Mouse (Mus musculus): ENCODE results near the gene Sema3c. TPM values are rescaled to one million over a fixed set of nuclear protein-coding genes. Genes with fewer than 3 reads are reported as not detected.

Sema3c gene
- polyA plus RNA-seq, 1 experiment: not detected

DNA sequence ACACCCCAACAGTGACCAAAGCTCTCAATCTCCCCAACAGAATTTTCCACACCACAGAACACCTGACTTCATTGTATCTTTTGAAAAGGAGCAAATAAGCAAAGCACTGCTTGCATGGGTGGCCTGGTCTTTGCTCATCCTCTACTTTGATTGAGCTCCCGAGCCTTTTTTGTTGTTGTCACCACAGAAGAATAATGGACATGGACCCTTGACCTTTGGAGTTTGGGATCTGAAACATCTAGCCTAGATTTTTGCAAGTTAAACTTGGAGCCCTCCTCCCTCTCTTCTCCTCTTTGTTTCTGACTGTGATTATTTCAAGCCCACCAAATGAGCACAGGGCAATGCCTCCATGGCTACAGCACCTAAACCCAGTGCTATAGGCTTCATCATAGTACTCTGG is 54.5 kb downstream of the Sema3c start:
- TF ChIP-seq CTCF (IDR thresholded peaks at IDR 0.05; ENCODE audit: insufficient read depth, low read depth, low read length) (no peak), POLR2A (IDR thresholded peaks at IDR 0.05; ENCODE audit: insufficient read depth, low read depth, low read length) (no peak)

DNA sequence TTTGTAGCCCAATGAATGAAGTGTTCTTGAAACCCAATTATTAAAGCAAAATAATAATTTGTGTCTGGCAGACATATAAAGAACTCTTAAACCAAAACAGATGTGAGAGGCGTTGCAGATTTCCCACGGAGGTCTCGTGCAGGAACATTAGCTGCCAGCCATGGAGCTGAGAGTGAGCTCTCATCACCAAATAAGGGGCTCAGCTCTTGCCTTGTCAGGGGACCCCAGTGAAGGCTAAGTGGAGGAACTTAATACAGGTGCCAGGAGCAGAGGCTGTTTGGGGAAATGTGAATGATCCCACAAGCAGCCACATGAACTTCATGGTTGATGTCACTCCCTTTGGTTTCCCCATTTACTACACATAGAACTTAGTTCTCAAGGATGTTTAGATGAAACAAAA is 55.5 kb downstream of the Sema3c start:
- Histone ChIP-seq H3K4me3 (ENCODE audit: insufficient read depth, low read depth, low read length) (no peak overlapping the region), H3K4me1 (ENCODE audit: control insufficient read depth, insufficient read depth, low read length) (no peaks in the 10 kb centered on the region), H3K27ac (ENCODE audit: insufficient read depth, low read depth, low read length) (no peak overlapping the region)
- TF ChIP-seq POLR2A (IDR thresholded peaks at IDR 0.05; ENCODE audit: insufficient read depth, low read depth, low read length): no peak
- 31% methylated on average over 3 of the region's 3 CpGs for WGBS

More for the DNA sequence above, 54.5 kb downstream of the Sema3c start:
- H3K4me3 ChIP-seq (ENCODE audit: insufficient read depth, low read depth, low read length): no peak overlapping the region
- WGBS: 60% methylated on average over 1 of the region's 1 CpGs
- H3K4me1 ChIP-seq (ENCODE audit: control insufficient read depth, insufficient read depth, low read length): no peaks in the 10 kb centered on the region
- no peak overlapping the region for H3K27ac ChIP-seq (ENCODE audit: insufficient read depth, low read depth, low read length)

DNA sequence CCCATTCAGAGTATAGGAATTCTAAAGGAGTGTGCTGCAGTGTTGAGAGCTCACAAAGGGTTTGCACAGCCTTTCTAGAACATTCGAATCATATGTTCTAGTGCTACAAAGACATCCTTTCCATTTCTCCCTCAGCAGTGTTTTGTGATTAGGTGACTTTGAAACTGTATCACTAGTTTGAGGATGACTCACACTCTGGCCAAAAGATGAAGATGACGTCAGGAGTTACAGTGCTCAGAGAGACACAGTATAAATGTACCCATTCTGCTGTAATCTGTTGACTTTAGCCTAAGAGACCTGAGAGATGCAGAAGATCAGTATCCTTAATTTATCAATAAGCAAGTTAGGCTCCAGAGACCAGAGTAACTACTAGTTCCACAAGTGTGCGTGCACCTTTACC is 65.4 kb downstream of the Sema3c start:
- H3K4me3 ChIP-seq (ENCODE audit: insufficient read depth, low read depth, low read length): no peak overlapping the region
- no peak overlapping the region for H3K27ac ChIP-seq (ENCODE audit: insufficient read depth, low read depth, low read length)
- 80% methylated on average over 3 of the region's 3 CpGs for WGBS
- TF ChIP-seq POLR2A (IDR thresholded peaks at IDR 0.05; ENCODE audit: insufficient read depth, low read depth, low read length): no peak
- no peak for TF ChIP-seq CTCF (IDR thresholded peaks at IDR 0.05; ENCODE audit: insufficient read depth, low read depth, low read length)
- no peaks in the 10 kb centered on the region for H3K4me1 ChIP-seq (ENCODE audit: control insufficient read depth, insufficient read depth, low read length)

DNA sequence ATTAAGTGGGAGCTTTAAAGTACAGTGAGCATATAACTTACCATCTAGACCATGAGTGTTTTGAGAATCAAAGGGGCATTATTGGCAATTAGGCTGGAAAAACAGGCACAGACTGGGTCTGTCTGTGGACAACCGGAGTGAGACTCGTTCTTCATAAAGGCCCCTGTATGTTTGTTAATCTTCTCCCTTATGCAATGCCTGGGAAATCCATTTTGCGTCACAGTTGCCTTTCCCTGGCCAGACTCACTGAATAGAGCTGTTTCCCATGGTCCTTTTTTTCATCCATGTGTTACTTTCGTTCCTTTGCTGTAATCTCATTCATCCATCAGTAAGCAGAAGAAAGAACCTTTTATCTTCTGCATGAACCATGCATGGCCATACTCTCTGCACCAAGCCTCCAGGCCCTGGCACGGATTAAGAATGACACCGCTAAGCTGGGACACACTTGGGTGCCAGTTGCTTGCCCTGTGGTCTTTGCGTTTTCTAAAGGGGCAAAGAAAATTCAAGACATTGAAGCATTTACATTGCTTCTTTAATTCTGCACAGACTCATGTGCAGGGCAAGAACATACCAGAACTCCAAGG is 73.7 kb downstream of the Sema3c start:
- WGBS: 55% methylated on average over 7 of the region's 7 CpGs
- TF ChIP-seq CTCF (IDR thresholded peaks at IDR 0.05; ENCODE audit: insufficient read depth, low read depth, low read length) (no peak), POLR2A (IDR thresholded peaks at IDR 0.05; ENCODE audit: insufficient read depth, low read depth, low read length) (no peak)

GRCm38 (mm10) chr5:17648865-17649542 is 74.9 kb downstream of the Sema3c start:
- H3K4me1 ChIP-seq (ENCODE audit: control insufficient read depth, insufficient read depth, low read length): no peaks in the 10 kb centered on the region
- no peak overlapping the region for H3K27ac ChIP-seq (ENCODE audit: insufficient read depth, low read depth, low read length)
- H3K4me3 ChIP-seq (ENCODE audit: insufficient read depth, low read depth, low read length): no peak overlapping the region
- TF ChIP-seq CTCF (IDR thresholded peaks at IDR 0.05; ENCODE audit: insufficient read depth, low read depth, low read length) (no peak), POLR2A (IDR thresholded peaks at IDR 0.05; ENCODE audit: insufficient read depth, low read depth, low read length) (no peak)
- WGBS: 58% methylated on average over 1 of the region's 1 CpGs

More for the DNA sequence above, 73.7 kb downstream of the Sema3c start:
- Histone ChIP-seq H3K4me3 (ENCODE audit: insufficient read depth, low read depth, low read length) (no peak overlapping the region), H3K27ac (ENCODE audit: insufficient read depth, low read depth, low read length) (no peak overlapping the region), H3K4me1 (ENCODE audit: control insufficient read depth, insufficient read depth, low read length) (no peaks in the 10 kb centered on the region)

DNA sequence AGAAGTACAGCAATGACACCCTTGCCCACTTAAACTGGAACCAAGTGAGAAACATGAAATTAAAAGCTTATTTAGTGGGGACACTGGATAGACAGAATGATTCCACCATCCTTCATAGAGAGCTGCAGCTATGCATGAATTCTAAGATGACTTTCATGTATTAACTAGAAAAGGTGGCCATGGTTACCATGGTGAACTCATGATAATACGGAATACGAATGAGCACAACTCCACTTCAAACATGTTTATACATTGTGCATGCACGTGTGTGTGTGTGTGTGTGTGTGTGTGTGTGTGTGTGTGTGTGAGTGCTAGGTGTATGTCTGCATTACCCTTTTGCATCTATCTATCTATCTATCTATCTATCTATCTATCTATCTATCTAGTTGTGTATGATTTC is 87.1 kb downstream of the Sema3c start:
- no peak for TF ChIP-seq POLR2A (IDR thresholded peaks at IDR 0.05; ENCODE audit: insufficient read depth, low read depth, low read length)
- no peak for TF ChIP-seq CTCF (IDR thresholded peaks at IDR 0.05; ENCODE audit: insufficient read depth, low read depth, low read length)
- Histone ChIP-seq H3K4me1 (ENCODE audit: control insufficient read depth, insufficient read depth, low read length) (no peaks in the 10 kb centered on the region), H3K4me3 (ENCODE audit: insufficient read depth, low read depth, low read length) (no peak overlapping the region), H3K27ac (ENCODE audit: insufficient read depth, low read depth, low read length) (no peak overlapping the region)
- WGBS: 76% methylated on average over 3 of the region's 3 CpGs

GRCm38 (mm10) chr5:17671356-17671755 is 97.3 kb downstream of the Sema3c start:
- no peak overlapping the region for H3K27ac ChIP-seq (ENCODE audit: insufficient read depth, low read depth, low read length)
- no peak overlapping the region for H3K4me3 ChIP-seq (ENCODE audit: insufficient read depth, low read depth, low read length)
- TF ChIP-seq CTCF (IDR thresholded peaks at IDR 0.05; ENCODE audit: insufficient read depth, low read depth, low read length): no peak
- H3K4me1 ChIP-seq (ENCODE audit: control insufficient read depth, insufficient read depth, low read length): no peaks in the 10 kb centered on the region

DNA sequence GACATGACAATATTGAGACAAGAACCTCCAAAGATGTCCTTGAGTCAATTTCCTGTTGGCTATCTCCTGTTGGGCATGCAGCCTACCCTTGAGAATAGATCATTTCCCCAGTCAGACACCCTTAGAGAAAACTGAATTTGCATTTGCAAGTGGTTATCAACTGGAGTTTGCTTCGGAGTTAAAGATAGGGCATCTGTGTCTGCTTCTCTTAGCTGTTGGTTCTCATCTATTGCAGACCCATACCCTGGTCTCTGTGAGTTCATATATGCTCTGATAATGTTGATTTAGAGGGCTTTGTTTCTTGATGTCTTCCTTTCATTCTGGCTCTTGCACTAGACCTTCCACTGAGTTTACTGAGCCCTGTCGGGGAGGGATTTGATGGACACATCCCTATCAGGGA is 106.8 kb downstream of the Sema3c start:
- no peak overlapping the region for H3K4me3 ChIP-seq (ENCODE audit: insufficient read depth, low read depth, low read length)
- WGBS: 75% methylated on average over 2 of the region's 2 CpGs
- H3K27ac ChIP-seq (ENCODE audit: insufficient read depth, low read depth, low read length): no peak overlapping the region
- H3K4me1 ChIP-seq (ENCODE audit: control insufficient read depth, insufficient read depth, low read length): no peaks in the 10 kb centered on the region
- TF ChIP-seq CTCF (IDR thresholded peaks at IDR 0.05; ENCODE audit: insufficient read depth, low read depth, low read length) (no peak), POLR2A (IDR thresholded peaks at IDR 0.05; ENCODE audit: insufficient read depth, low read depth, low read length) (no peak)

- no peak for TF ChIP-seq CTCF (IDR thresholded peaks at IDR 0.05; ENCODE audit: insufficient read depth, low read depth, low read length)
- TF ChIP-seq POLR2A (IDR thresholded peaks at IDR 0.05; ENCODE audit: insufficient read depth, low read depth, low read length): no peak
- Histone ChIP-seq H3K4me3 (ENCODE audit: insufficient read depth, low read depth, low read length) (no peak overlapping the region), H3K4me1 (ENCODE audit: control insufficient read depth, insufficient read depth, low read length) (no peaks in the 10 kb centered on the region), H3K27ac (ENCODE audit: insufficient read depth, low read depth, low read length) (no peak overlapping the region)
- 65% methylated on average over 2 of the region's 2 CpGs for WGBS
These were observed 115.0 kb downstream of the Sema3c start for GRCm38 (mm10) chr5:17689121-17689520.

Measured in olfactory bulb, adult 2 months (tissue).